ENCODE assay signal across 18 mouse cellular contexts in genomic region chr15:75326586-75326985, GRCm38 (mm10). TPM values are rescaled to one million over a fixed set of nuclear protein-coding genes. Genes with fewer than 3 reads are reported as not detected.
"Had no signal": no experiment of that assay in that cellular context is flagged by ENCODE, and none has a peak within 500 bp of the region (broad histone marks: within the 10 kb centered on the region; RNA-seq: fewer than 3 reads in every experiment).

No protein-coding gene starts in this region.

- DNase-seq: kidney, adult 2 months; kidney, postnatal 14 days; layer of hippocampus, adult 9-11 months; left cerebral cortex, postnatal 4 days; lung, adult 18-20 months; thymus, adult 18-20 months; thymus, postnatal 14 days had no signal

- H3K27ac ChIP-seq: kidney, embryonic 15.5 days; limb, embryonic 13.5 days; liver, embryonic 14.5 days; midbrain, embryonic 13.5 days; neural tube, embryonic 12.5 days had no signal

- H3K36me3 ChIP-seq: kidney, embryonic 15.5 days; limb, embryonic 13.5 days; midbrain, embryonic 13.5 days; neural tube, embryonic 12.5 days had no signal

- H3K27me3 ChIP-seq: kidney, embryonic 15.5 days; limb, embryonic 13.5 days; midbrain, embryonic 13.5 days; neural tube, embryonic 12.5 days had no signal

- H3K4me3 ChIP-seq: kidney, embryonic 15.5 days; limb, embryonic 13.5 days; midbrain, embryonic 13.5 days; neural tube, embryonic 12.5 days had no signal

- ATAC-seq: midbrain, embryonic 13.5 days had no signal

- H3K4me2 ChIP-seq: kidney, embryonic 15.5 days; limb, embryonic 13.5 days; midbrain, embryonic 13.5 days; neural tube, embryonic 12.5 days had no signal

- H3K4me1 ChIP-seq: kidney, embryonic 15.5 days; limb, embryonic 13.5 days; midbrain, embryonic 13.5 days; neural tube, embryonic 12.5 days had no signal

RNA-seq across cellular contexts. Expression of gene Ly6f, which starts 58.4 kb away (rescaled TPM):
- total RNA-seq: left cerebral cortex, postnatal 4 days; megakaryocyte-erythroid progenitor cell, adult 5-6 weeks; midbrain, postnatal 0 days; neutrophil, adult 5-6 weeks had no signal
- polyA plus RNA-seq: kidney, embryonic 15.5 days; limb, embryonic 13.5 days; liver, embryonic 14.5 days; lung, embryonic 16.5 days; midbrain, embryonic 13.5 days; midbrain, postnatal 0 days; neural tube, embryonic 12.5 days; small intestine, adult 2 months; stomach, embryonic 14.5 days had no signal
